Mouse (Mus musculus) embryonic stem cell, embryonic (primary cell): ENCODE results near the gene Taf12.
"Not testable (repeated sequence)": the region's sequence is repeated elsewhere in the genome, so short reads cannot be mapped to it uniquely, and the experiment has no call there.

Source experiments
- CTCF ChIA-PET, 4 experiments: fragments of 300-600 bp in 2 of 4; fragments of 350-600 bp in 2 of 4; sonication (Branson Sonifier 250); formaldehyde crosslinking; loops; one replicate each; lab custom pipeline; 2022; ENCODE audit warnings: inconsistent platforms in 2 of 4; lab: Charles Lee
- POLR2A ChIA-PET, 4 experiments: fragments of 300-600 bp in 2 of 4; fragments of 350-600 bp in 2 of 4; sonication (Branson Sonifier 250); formaldehyde crosslinking; loops; one replicate each; lab custom pipeline; 2022; ENCODE audit warnings: antibody characterized with exemption in 4 of 4, inconsistent platforms in 1 of 4; lab: Charles Lee

The Taf12 gene

GRCm38 (mm10) chr4:132261514-132262357 lies 12.4 kb upstream of the Taf12 start, which contains the start of gene Gmeb1:
Gene Gmeb1 (minus strand): TSS chr4:132261602.
- POLR2A ChIA-PET = interaction anchor here in 3 of 4 experiments (0.7 to 18.5 kb wide), 18 partner anchors 8 to 252 kb away, joined by 3 to 401 read pairs (median 4); partner anchors contain the start of genes Taf12 (in 2 of the 3), Rcc1 (in 1 of the 3) and Trnau1ap (in 1 of the 3)
- CTCF ChIA-PET = interaction anchor here in 2 of 4 experiments (0.5 to 1.3 kb wide), 5 partner anchors 12 to 257 kb away, joined by 3 to 6 read pairs (median 3); partner anchors contain the start of genes Taf12 (in 1 of the 2) and Ythdf2 (in 1 of the 2)

- ChIA-PET CTCF (interaction anchor here in 1 of 4 experiments (1.3 kb wide), 1 partner anchor 12 kb away, joined by 5 read pairs; the partner anchor contains the start of gene Taf12), POLR2A (interaction anchor here in 2 of 4 experiments (0.7 to 18.5 kb wide), 12 partner anchors 8 to 92 kb away, joined by 3 to 401 read pairs (median 8); partner anchors contain the start of genes Taf12 (in 2 of the 2) and Rcc1 (in 1 of the 2))
These were observed 11.9 kb upstream of the Taf12 start for GRCm38 (mm10) chr4:132262358-132262616.

GRCm38 (mm10) chr4:132263313-132263712 lies 10.9 kb upstream of the Taf12 start:
- ChIA-PET POLR2A (interaction anchor here in 3 of 4 experiments (0.6 to 18.5 kb wide), 16 partner anchors 7 to 96 kb away, joined by 3 to 401 read pairs (median 4); partner anchors contain the start of genes Taf12 (in 3 of the 3) and Ythdf2 (in 1 of the 3)), CTCF (interaction anchor here in 2 of 4 experiments (0.5 to 0.6 kb wide), 3 partner anchors 133 to 248 kb away, joined by 3 to 4 read pairs (median 3); no protein-coding TSS in a partner anchor)

GRCm38 (mm10) chr4:132266835-132267349 lies 7.3 kb upstream of the Taf12 start:
- POLR2A ChIA-PET = interaction anchor here in 3 of 4 experiments (0.6 to 9.7 kb wide), 18 partner anchors 11 to 1531 kb away, joined by 3 to 401 read pairs (median 3); partner anchors contain the start of gene Gmeb1 (in 1 of the 3)
- CTCF ChIA-PET = interaction anchor here in 1 of 4 experiments (0.7 kb wide), 1 partner anchor 293 kb away, joined by 4 read pairs; no protein-coding TSS in a partner anchor

GRCm38 (mm10) chr4:132268871-132269739 lies 5.1 kb upstream of the Taf12 start:
- POLR2A ChIA-PET = interaction anchor here (0.6 to 21.2 kb wide), 223 partner anchors 9 to 1695 kb away, joined by 3 to 593 read pairs (median 6); partner anchors contain the start of genes Gmeb1 (in 3 of the 4), Rab42 (in 3 of the 4), Sesn2 (in 3 of the 4) and Trnau1ap (in 3 of the 4)
- CTCF ChIA-PET = interaction anchor here in 3 of 4 experiments (0.7 to 1.4 kb wide), 3 partner anchors 14 to 96 kb away, joined by 3 to 5 read pairs (median 4); no protein-coding TSS in a partner anchor

- ChIA-PET POLR2A (interaction anchor here (0.5 to 21.2 kb wide), 260 partner anchors 8 to 1987 kb away, joined by 3 to 593 read pairs (median 5); partner anchors contain the start of genes Atpif1 (in 3 of the 4), Gmeb1 (in 3 of the 4), Rab42 (in 3 of the 4) and Sesn2 (in 3 of the 4)), CTCF (interaction anchor here in 3 of 4 experiments (0.7 to 1.4 kb wide), 7 partner anchors 15 to 97 kb away, joined by 3 to 5 read pairs (median 4); partner anchors contain the start of genes Rab42 (in 1 of the 3) and Ythdf2 (in 1 of the 3))
These were observed 4.2 kb upstream of the Taf12 start for GRCm38 (mm10) chr4:132269740-132270560.

- ChIA-PET POLR2A (interaction anchor here in 3 of 4 experiments (0.5 to 21.2 kb wide), 55 partner anchors 9 to 1080 kb away, joined by 3 to 593 read pairs (median 9); partner anchors contain the start of genes Gmeb1 (in 2 of the 3), Rab42 (in 2 of the 3), Rcc1 (in 2 of the 3) and Trnau1ap (in 2 of the 3)), CTCF (interaction anchor here in 3 of 4 experiments (0.6 to 1.9 kb wide), 6 partner anchors 11 to 72 kb away, joined by 3 to 9 read pairs (median 4); partner anchors contain the start of genes Gmeb1 (in 1 of the 3) and Rab42 (in 1 of the 3))
These were observed 1.0 kb upstream of the Taf12 start for GRCm38 (mm10) chr4:132273166-132273565.

- CTCF ChIA-PET = interaction anchor here in 1 of 4 experiments (0.9 kb wide), 1 partner anchor 16 kb away, joined by 3 read pairs; no protein-coding TSS in a partner anchor
- POLR2A ChIA-PET = interaction anchor here in 3 of 4 experiments (0.6 to 21.2 kb wide), 8 partner anchors 8 to 96 kb away, joined by 3 to 593 read pairs (median 4); partner anchors contain the start of genes Rab42 (in 1 of the 3) and Rcc1 (in 1 of the 3)
These were observed 1.8 kb downstream of the Taf12 start for GRCm38 (mm10) chr4:132275949-132276348.

GRCm38 (mm10) chr4:132288840-132289239 lies 14.7 kb downstream of the Taf12 start:
- CTCF ChIA-PET = not testable (repeated sequence)
- POLR2A ChIA-PET = interaction anchor here in 2 of 4 experiments (0.6 to 30.6 kb wide), 6 partner anchors 4 to 107 kb away, joined by 3 to 593 read pairs (median 174); partner anchors contain the start of genes Rab42 (in 1 of the 2) and Taf12 (in 1 of the 2)

GRCm38 (mm10) chr4:132291056-132291455 lies 16.9 kb downstream of the Taf12 start:
- ChIA-PET POLR2A (interaction anchor here (0.6 to 30.6 kb wide), 75 partner anchors 8 to 1967 kb away, joined by 3 to 593 read pairs (median 6); partner anchors contain the start of genes Taf12 (in 3 of the 4), Rab42 (in 2 of the 4), Rcc1 (in 2 of the 4) and Trnau1ap (in 2 of the 4)), CTCF (interaction anchor here (0.5 to 4.0 kb wide), 33 partner anchors 8 to 1907 kb away, joined by 3 to 21 read pairs (median 4); partner anchors contain the start of genes Rab42 (in 2 of the 4), Taf12 (in 2 of the 4) and Ythdf2 (in 1 of the 4))

GRCm38 (mm10) chr4:132291624-132292335 lies 17.6 kb downstream of the Taf12 start:
- POLR2A ChIA-PET = interaction anchor here (0.5 to 30.6 kb wide), 93 partner anchors 9 to 1966 kb away, joined by 3 to 593 read pairs (median 5); partner anchors contain the start of genes Taf12 (in 3 of the 4), Rab42 (in 2 of the 4), Rcc1 (in 2 of the 4) and Trnau1ap (in 2 of the 4)

GRCm38 (mm10) chr4:132292988-132293387 lies 18.8 kb downstream of the Taf12 start:
- ChIA-PET CTCF (interaction anchor here (0.5 to 4.0 kb wide), 19 partner anchors 8 to 449 kb away, joined by 3 to 21 read pairs (median 4); partner anchors contain the start of genes Rab42 (in 3 of the 4), Taf12 (in 1 of the 4) and Trnau1ap (in 1 of the 4)), POLR2A (interaction anchor here (0.7 to 30.6 kb wide), 31 partner anchors 9 to 221 kb away, joined by 3 to 593 read pairs (median 17); partner anchors contain the start of genes Taf12 (in 3 of the 4), Rab42 (in 2 of the 4), Rcc1 (in 1 of the 4) and Trnau1ap (in 1 of the 4))

More at GRCm38 (mm10) chr4:132291624-132292335, 17.6 kb downstream of the Taf12 start:
- CTCF ChIA-PET = interaction anchor here (0.5 to 4.0 kb wide), 45 partner anchors 8 to 1618 kb away, joined by 3 to 21 read pairs (median 4); partner anchors contain the start of genes Rab42 (in 3 of the 4), Taf12 (in 3 of the 4), Trnau1ap (in 1 of the 4) and Ythdf2 (in 1 of the 4)

- ChIA-PET POLR2A (interaction anchor here in 3 of 4 experiments (0.6 to 30.6 kb wide), 23 partner anchors 9 to 367 kb away, joined by 3 to 593 read pairs (median 9); partner anchors contain the start of genes Rab42 (in 2 of the 3) and Taf12 (in 2 of the 3)), CTCF (interaction anchor here (0.6 to 4.0 kb wide), 9 partner anchors 8 to 316 kb away, joined by 3 to 21 read pairs (median 4); partner anchors contain the start of gene Rab42 (in 3 of the 4))
These were observed 19.6 kb downstream of the Taf12 start for GRCm38 (mm10) chr4:132293682-132294240.
